Mouse (Mus musculus): ENCODE measurements around the gene Zfp385a.

Gene Zfp385a

GRCm38 (mm10) chr15:103290843-103291242 is 49.0 kb downstream of the Zfp385a start:
- no peak for DNase-seq (ENCODE audit: low read depth, low spot score)

GRCm38 (mm10) chr15:103290417-103290816 is 49.5 kb downstream of the Zfp385a start:
- no peak for DNase-seq (ENCODE audit: low read depth, low spot score)

GRCm38 (mm10) chr15:103289600-103289999 is 50.3 kb downstream of the Zfp385a start:
- DNase-seq (ENCODE audit: low read depth, low spot score) = no peak

- DNase-seq (ENCODE audit: low read depth, low spot score) = no peak
Observed at GRCm38 (mm10) chr15:103285778-103286417, 54.0 kb downstream of the Zfp385a start.

GRCm38 (mm10) chr15:103284647-103285046 is 55.2 kb downstream of the Zfp385a start:
- DNase-seq (ENCODE audit: low read depth, low spot score) = no peak

- DNase-seq (ENCODE audit: low read depth, low spot score) = peak; percentile 69
Observed at GRCm38 (mm10) chr15:103284066-103284465, 55.8 kb downstream of the Zfp385a start.

- DNase-seq (ENCODE audit: low read depth, low spot score) = no peak
Observed at GRCm38 (mm10) chr15:103281465-103282205, 58.3 kb downstream of the Zfp385a start.

GRCm38 (mm10) chr15:103280817-103281464 is 59.0 kb downstream of the Zfp385a start:
- DNase-seq (ENCODE audit: low read depth, low spot score) = peak; percentile 33

- DNase-seq (ENCODE audit: low read depth, low spot score) = peak; percentile 58
Observed at GRCm38 (mm10) chr15:103279750-103280149, 60.1 kb downstream of the Zfp385a start.

GRCm38 (mm10) chr15:103277949-103278348 is 61.9 kb downstream of the Zfp385a start:
- no peak for DNase-seq (ENCODE audit: low read depth, low spot score)

- DNase-seq (ENCODE audit: low read depth, low spot score) = peak; percentile 64
Observed at GRCm38 (mm10) chr15:103275943-103276342, 64.0 kb downstream of the Zfp385a start.

- peak; percentile 99 for DNase-seq (ENCODE audit: low read depth, low spot score)
Observed at GRCm38 (mm10) chr15:103272419-103273279, 67.2 kb downstream of the Zfp385a start, which contains the start of gene Copz1. Gene Copz1 (plus strand): TSS chr15:103272714.

GRCm38 (mm10) chr15:103268903-103269302 is 71.0 kb downstream of the Zfp385a start:
- DNase-seq (ENCODE audit: low read depth, low spot score) = no peak

- no peak for DNase-seq (ENCODE audit: low read depth, low spot score)
Observed at GRCm38 (mm10) chr15:103264794-103265193, 75.1 kb downstream of the Zfp385a start.
